Mouse (Mus musculus) right cerebral cortex, adult 18-20 months (tissue): ENCODE measurements around the gene Trim31.
"Not testable (repeated sequence)": the region's sequence is repeated elsewhere in the genome, so short reads cannot be mapped to it uniquely, and the experiment has no call there.

Source experiments
- DNase-seq: peaks from one replicate; pipeline ENCODE4 v3.0.0; 2022; ENCODE audit warnings: mixed read lengths

Trim31 gene

DNA sequence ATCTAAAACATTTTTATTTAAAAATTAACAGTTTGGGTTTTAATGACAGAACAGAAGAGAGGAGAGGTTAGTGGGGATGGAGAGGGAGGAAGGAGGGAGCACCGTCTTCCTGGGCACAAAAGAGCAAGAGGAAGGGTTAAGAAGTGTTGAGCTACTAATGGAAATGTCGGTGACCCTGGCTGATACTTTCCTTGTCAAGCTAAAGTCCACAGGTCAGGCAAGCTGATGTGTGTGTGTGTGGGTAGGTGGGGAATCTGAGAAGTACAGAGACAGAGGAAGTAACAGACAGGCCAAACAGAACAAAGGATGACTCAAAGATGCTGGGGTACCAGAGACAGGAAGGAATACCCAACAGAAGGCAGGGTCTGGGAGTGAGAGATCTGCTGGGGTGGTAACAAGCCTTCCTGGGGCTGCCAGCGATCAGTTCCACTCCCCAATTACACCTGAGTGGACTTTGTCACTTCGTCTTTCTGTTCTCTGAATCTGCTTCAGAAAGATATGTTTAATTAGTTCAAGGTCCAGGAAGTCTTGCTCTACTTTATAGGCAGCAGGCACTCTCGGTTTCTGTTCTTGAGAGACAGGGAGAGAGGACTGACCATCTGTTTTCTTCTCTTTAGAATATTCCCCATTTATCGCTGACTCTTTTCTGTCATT, at the start of gene Trim31:
Gene Trim31 (plus strand): TSS at position 567 of the 654 bp plus-strand sequence.
- no peak for DNase-seq

DNA sequence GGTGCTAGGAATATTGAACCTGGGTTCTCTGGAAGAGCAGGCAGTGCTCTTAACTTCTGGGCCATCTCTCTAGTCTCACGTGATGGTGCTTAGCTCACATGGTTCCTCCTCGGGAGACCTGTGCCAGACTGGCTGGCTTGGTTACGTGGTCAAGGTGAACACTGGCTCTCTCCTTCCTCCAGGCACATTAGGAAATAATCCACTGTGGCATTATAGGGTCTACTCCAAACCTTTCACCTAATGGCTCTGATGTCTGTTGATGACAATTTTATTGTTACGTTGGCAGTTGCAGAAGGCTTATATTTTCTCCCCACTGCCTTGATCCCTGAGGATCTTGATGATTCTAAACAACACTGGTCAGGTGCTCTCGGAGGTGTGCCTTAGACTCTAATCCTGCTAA, 49.0 kb upstream of the Trim31 start:
- no peak for DNase-seq

GRCm38 (mm10) chr17:36849992-36850391, 47.9 kb upstream of the Trim31 start:
- no peak for DNase-seq

GRCm38 (mm10) chr17:36851200-36851599, 46.7 kb upstream of the Trim31 start:
- DNase-seq = no peak

DNA sequence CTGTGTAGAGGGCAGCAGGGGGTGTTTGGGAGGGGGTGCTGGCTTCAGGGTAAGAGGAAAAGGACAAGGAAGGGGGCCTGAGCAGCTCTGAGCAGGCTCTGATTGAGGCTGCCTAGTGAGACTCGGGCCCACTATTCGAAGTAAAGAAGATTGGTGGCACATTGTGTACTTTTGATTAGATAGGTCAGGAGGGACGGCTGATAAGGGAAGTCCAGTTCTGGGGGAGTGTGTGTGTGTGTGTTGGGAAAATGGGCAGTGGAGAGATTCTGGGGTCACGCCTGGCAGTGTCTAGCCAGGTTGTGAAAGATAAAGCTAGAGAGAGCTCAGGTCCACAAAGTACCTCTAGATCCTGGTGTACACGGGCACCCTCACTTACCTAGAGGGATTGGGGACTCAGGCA, 46.3 kb upstream of the Trim31 start:
- DNase-seq = no peak

- no peak for DNase-seq
Observed at GRCm38 (mm10) chr17:36855484-36855883, 42.4 kb upstream of the Trim31 start.

GRCm38 (mm10) chr17:36856236-36856635, 41.7 kb upstream of the Trim31 start:
- no peak for DNase-seq

GRCm38 (mm10) chr17:36858181-36858580, 39.7 kb upstream of the Trim31 start:
- no peak for DNase-seq

- no peak for DNase-seq
Observed at GRCm38 (mm10) chr17:36861680-36862079, 36.2 kb upstream of the Trim31 start.

DNA sequence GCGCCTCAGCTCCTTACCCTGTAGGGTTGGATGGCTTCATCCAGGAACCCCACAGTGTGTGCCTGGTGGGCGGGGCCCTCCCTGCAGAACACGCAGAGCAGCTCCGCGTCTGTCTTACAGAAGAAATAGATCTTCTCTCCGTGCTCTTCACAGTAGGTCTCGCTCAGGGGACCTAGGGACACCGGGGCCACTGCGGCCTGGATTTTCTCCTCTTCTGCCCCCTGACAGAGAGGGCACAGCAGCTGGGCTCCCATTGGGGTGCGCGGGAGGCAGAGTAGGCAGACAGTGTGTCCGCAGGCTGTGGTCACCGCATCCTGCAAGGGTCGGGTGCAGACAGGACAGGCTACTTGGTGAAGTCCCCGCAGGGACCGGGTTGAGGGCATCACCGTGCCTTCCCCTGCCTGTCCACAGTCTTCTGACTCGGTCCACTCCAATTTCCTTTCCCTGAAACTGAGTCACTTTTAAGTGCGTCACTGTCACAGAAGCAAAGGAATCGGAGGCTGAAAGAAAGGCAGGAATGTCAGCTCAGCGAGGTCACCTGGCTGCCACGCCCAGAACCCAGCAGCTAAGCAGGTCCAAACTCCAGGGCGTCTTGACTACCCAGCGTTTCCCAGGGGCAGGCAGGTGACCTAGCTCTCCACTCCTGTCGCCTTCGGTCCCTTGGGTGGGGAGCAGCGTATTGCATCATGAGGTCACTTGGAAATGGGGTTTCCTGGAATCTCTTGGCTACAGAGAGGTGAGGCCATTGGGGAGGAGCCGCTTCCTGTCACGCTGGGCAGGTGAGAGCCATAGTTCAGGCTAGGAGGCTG, 31.0 kb upstream of the Trim31 start, which contains the start of gene Trim15:
Gene Trim15 (minus strand): TSS at position 492 of the 809 bp plus-strand sequence.
- no peak for DNase-seq

DNA sequence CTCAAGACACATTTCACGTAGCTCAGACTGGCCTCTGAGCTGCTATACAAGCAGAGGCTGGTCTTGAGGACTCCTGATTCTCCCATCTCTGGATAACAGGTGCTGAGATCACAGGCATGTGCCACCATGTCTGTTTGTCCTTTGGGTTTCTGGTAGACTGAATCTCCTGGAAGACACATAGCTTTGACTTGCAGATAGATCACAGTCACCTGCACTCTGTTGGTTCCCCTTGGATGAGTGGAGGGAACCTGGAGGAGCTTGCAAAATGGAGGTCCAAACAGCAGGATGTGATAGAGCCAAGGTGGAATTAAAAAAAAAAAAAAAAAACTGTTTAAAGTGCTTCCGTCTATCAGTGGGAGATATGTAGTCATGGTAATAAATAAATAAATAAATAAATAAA, 29.1 kb upstream of the Trim31 start:
- no peak for DNase-seq

DNA sequence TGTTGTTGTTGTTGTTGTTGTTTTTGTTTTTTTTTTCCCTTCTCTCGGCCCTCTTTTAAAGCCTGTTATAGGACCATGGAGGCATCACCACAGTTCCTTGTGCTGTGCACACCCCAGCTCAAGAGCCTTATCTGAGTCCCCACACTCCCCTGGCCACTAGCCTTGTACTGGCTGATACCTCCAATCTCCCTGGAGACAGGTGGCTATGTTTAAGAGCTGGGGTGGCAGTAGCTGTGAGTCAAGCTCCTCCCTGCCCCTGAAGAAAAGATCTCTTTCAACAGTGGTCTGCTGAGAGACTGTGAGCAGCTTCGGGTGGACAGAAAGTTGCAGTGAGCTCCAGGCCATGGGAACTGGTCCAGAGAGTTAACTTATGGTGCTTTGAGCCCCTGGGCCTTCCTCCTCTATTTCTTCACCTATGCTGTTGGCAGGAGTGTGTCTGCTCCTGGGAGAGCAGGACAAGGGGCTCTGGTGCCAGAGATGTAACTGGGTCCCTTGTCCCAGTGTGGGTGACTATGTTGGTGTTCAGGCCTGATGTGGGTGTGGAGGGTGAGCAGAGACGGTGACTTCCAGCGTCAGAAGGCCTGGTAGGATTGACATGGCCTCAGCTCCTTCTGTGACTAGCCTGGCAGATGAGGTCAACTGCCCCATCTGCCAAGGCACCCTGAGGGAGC, 28.5 kb upstream of the Trim31 start, which contains the start of gene Trim10:
Gene Trim10 (plus strand): TSS at position 291 of the 671 bp plus-strand sequence.
- no peak for DNase-seq

GRCm38 (mm10) chr17:36869955-36870810, 27.7 kb upstream of the Trim31 start:
- DNase-seq = no peak

GRCm38 (mm10) chr17:36874636-36875035, 23.3 kb upstream of the Trim31 start:
- no peak for DNase-seq

DNA sequence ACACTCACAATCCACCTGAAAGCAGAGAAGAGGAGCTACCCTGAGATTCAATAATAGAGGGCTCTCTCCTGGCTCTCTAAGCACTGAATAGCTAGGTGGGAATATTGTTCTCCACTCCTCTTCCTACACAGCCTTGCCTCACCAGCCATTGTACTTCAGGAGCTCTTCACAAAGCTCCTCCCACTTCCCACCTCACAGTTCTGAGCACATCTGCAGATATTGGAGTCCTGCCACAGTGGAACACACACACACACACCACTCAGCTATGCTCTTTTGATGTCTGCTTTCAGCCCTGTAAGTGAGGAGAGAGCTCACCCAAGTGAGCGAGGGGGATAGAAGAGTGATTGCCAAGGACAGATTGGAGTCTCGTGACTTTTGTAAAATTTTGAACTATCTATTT, 14.6 kb upstream of the Trim31 start:
- no peak for DNase-seq

DNA sequence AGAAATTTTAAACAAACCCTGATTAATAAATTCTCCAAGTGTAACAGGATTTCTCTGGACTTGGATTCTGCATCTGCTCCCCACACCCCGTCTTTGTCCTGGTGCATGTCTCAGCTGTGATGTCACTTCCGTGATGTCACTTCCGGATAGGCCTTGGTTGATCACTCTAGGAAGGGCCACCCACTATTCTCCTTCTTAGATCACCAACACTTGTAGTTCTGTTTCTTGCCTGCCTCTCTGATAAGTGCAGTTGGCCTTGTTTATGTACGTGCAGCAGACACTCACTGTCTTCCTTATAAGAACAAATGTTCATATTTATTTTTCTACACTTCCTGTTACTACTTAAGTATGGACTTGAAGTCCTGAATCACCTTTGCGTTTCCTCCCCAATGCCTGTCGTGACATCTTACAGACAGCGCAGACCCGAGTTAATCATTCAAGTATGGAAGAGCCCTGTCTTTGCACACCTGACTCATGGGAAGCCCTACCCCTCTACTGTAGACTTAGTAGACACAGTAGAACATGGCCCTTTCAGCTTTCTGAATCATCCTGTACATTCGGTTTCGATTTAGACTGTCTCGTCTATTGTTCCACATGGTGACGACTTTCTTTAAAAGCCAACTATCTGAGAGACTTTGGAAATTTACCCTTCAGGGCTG, 12.7 kb upstream of the Trim31 start:
- no peak for DNase-seq

DNA sequence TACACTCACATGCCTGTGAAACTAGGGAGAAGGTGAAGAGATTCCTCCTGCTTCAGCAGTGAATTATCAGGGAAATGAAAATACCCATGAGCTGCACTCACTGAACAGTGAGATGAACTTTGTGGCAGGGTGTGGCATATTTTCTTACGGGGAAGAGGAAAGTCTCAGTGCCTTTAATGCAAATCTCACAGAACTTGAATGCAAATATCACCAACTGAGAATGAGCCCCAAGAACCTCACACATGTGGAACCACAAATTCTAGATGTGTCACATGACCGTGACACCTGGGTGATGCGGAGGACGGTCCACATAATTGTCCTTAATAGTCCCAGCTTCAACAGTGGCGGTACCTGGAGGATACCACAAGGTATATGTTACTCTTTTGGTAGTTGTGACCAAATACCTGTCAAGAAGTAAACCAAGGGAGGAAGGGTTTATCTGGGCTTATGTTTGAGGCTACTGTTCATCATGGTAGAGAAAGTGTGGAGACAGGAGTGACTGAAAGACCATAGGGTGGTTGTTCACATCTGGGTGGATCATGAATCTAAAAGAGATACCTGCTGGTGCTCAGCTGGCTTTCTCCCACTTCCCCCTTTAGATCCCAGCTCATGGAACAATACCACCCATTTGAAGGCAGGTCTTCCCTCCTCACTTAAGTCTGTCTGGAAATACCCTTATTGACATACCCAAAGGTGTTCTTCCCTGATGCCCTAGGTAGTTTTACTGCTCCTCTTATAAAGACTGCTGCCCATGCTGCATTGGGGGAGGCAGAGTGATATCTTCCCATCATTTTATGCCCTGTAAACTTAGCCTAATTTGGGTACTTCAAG, 7.6 kb upstream of the Trim31 start, which contains the start of gene Trim40:
Gene Trim40 (minus strand): TSS at position 51 of the 831 bp plus-strand sequence.
- no peak for DNase-seq

DNA sequence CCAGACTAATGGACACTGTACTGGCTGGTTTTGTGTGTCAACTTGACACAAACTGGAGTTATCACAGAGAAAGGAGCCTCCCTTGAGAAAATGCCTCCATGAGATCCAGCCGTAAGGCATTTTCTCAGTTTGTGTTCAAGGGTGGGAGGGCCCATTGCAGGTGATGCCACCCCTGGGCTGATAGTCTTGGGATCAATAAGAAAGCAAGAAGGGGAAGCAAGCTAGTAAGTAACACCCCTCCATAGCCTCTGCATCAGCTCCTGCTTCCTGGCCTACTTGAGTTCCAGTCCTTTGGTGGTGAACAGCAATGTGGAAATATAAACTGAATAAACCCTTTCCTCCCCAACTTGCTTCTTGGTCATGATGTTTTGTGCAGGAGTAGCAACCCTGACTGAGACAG, 6.4 kb upstream of the Trim31 start:
- not testable (repeated sequence) for DNase-seq

GRCm38 (mm10) chr17:36892362-36892761, 5.6 kb upstream of the Trim31 start:
- DNase-seq = peak; percentile 36

DNA sequence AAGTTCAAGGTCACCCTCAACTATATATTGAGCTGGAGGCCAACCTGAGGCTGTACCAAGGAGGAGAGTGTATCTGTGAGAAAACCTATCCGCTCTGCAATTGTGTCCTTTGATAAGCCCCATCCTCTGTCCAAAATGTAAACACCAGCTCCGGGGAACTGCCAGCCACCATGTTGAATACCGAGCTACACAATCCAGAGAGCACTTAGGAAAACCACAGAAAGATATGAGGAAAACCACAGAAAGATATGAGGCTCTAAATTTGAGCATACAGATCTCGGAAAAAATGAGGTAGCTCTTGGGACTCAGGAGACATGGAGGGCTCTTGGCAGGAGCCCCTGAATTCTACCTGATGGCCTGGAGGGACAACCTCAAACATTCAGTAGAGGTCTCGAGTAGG, 4.5 kb upstream of the Trim31 start:
- no peak for DNase-seq

DNA sequence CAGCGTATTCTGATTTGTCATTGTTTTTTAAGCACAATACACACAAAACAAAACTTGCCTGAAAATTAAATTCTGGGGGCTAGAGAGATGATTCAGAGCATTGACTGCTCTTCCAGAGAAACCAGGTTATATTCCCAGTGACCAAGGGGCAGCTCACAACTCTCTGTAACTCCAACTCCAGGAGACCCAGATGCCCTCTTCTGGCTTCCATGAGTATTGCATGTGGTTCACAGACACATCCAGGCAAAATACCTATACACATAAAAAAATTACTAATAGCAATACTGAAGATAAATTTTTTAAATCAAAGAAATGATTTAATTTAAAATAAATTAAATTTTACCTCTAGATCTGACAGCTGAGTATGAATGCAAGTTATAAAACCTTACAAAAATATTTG, 1.3 kb upstream of the Trim31 start:
- DNase-seq = peak; percentile 30
